Mouse (Mus musculus) B cell, adult 67 days (primary cell): ENCODE results near the gene Olfr1175-ps. TPM values are rescaled to one million over a fixed set of nuclear protein-coding genes. Genes with fewer than 3 reads are reported as not detected.

Experiments
- total RNA-seq, 2 experiments: library from RNA; stranded (reverse); gene quantifications; 4 replicates each; pipeline ENCODE4 v1.2.4; 2023

The Olfr1175-ps gene
- under 1 TPM in 1 of 2 experiments, not detected in 1; 0.15 TPM for total RNA-seq

GRCm38 (mm10) chr2:88327115-88327514 lies at the start of gene Olfr1175-ps:
Olfr1175-ps (minus strand) TSS chr2:88327215.

GRCm38 (mm10) chr2:88346392-88346791 lies 19.4 kb upstream of the Olfr1175-ps start, which contains the start of gene Olfr1177-ps:
Olfr1177-ps (minus strand) TSS chr2:88346492.

GRCm38 (mm10) chr2:88336421-88336820 lies 9.4 kb upstream of the Olfr1175-ps start, which contains the start of gene Olfr1176:
Olfr1176 (plus strand) TSS chr2:88336721.

GRCm38 (mm10) chr2:88315035-88315434 lies 12.0 kb downstream of the Olfr1175-ps start, which contains the start of gene Olfr1174-ps:
Olfr1174-ps (minus strand) TSS chr2:88315135.

GRCm38 (mm10) chr2:88279775-88280174 lies 47.2 kb downstream of the Olfr1175-ps start, which contains the start of gene Olfr1173:
Olfr1173 (minus strand) TSS chr2:88279875.

Other genes starting within 250 kb of the Olfr1175-ps start
- gene Olfr1164, start 233.2 kb downstream of the Olfr1175-ps start, total RNA-seq = not detected
- not detected for gene Olfr1166, start 198.9 kb downstream of the Olfr1175-ps start, total RNA-seq
- gene Olfr1167, start 172.0 kb downstream of the Olfr1175-ps start, total RNA-seq = not detected
- gene Olfr1168, start 145.3 kb downstream of the Olfr1175-ps start, total RNA-seq = not detected
- not detected for gene Olfr1170, start 98.9 kb downstream of the Olfr1175-ps start, total RNA-seq
- gene Olfr1173, start 47.3 kb downstream of the Olfr1175-ps start, total RNA-seq = under 1 TPM; 0.12 to 0.20 TPM
- not detected for gene Olfr1174-ps, start 12.1 kb downstream of the Olfr1175-ps start, total RNA-seq
- gene Olfr1176, start 9.5 kb upstream of the Olfr1175-ps start, total RNA-seq = not detected
- not detected for gene Olfr1177-ps, start 19.3 kb upstream of the Olfr1175-ps start, total RNA-seq
- gene Olfr1178, start 59.8 kb upstream of the Olfr1175-ps start, total RNA-seq = not detected
- not detected for gene Olfr1179, start 79.2 kb upstream of the Olfr1175-ps start, total RNA-seq
- gene Olfr1180, start 91.9 kb upstream of the Olfr1175-ps start, total RNA-seq = not detected
- gene Olfr1181, start 99.0 kb upstream of the Olfr1175-ps start, total RNA-seq = not detected
- gene Gm13757, start 121.9 kb upstream of the Olfr1175-ps start, total RNA-seq = not detected
- not detected for gene Olfr1183, start 127.7 kb upstream of the Olfr1175-ps start, total RNA-seq
- not detected for gene Olfr1184, start 156.4 kb upstream of the Olfr1175-ps start, total RNA-seq
- gene Olfr1185-ps1, start 166.1 kb upstream of the Olfr1175-ps start, total RNA-seq = not detected
- not detected for gene Olfr1186, start 191.3 kb upstream of the Olfr1175-ps start, total RNA-seq
- gene Olfr1188, start 229.7 kb upstream of the Olfr1175-ps start, total RNA-seq = not detected